Mouse (Mus musculus) adrenal gland, adult (tissue): Measurements from ENCODE around the gene Chka.
A peak's percentile ranks its signal among the peaks of the same experiment; 100 is the strongest.

Source experiments
- DNase-seq, 2 experiments: peaks; one replicate each; pipeline ENCODE4 v3.0.0; 2022 to 2023; ENCODE audit warnings: low spot score in 1 of 2; ENCODE audit not compliant: inconsistent age in 2 of 2

The Chka gene

DNA sequence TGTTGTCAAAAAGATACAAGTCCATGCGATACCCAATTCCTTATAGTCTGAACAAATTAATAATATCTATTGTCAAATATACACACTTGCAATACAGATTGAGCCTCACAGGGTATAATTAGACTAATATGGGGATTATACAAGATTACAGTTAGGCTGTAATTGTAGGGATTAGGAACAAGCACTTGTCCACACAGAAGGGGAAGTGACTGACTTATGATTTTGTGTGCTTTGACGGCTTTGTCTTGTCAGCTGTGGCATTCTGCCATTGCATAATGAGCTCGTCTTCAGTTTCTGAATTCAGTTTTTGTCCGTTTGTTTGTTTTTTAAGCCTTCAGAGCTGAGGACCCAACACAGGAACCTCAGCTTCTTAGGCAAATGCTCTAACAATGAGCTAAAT is 30.6 kb downstream of the Chka start:
- DNase-seq, result no peak

DNA sequence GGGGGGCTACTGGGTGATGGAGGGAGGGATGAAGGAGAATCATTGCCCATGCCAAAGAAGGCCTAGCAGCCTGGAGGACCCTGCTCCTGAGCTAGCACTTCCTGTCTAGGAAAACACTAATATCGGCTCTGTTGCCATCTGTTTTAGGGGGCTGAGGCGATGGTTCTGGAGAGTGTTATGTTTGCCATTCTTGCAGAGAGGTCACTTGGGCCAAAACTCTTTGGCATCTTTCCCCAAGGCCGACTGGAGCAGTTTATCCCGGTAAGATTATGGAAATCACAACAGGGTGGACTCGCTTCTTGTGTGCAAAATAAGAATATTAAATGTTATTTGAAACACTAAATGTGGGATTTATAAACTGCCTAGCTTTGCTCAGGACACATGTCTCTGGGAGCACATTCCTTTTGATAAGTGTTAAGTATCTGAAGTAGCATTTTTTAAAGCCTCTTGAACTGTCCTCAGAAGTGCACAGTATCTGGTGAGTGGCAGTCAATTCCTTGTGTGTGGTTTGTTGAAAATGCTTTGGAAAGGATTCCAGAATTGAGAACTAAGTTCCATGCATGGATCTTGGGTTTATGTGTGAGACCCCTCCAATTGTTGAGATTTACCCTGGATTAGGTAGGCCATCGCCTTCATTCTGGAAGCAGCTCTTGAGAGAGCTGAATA is 32.9 kb downstream of the Chka start:
- DNase-seq, result peak; percentile 35 to 77

DNA sequence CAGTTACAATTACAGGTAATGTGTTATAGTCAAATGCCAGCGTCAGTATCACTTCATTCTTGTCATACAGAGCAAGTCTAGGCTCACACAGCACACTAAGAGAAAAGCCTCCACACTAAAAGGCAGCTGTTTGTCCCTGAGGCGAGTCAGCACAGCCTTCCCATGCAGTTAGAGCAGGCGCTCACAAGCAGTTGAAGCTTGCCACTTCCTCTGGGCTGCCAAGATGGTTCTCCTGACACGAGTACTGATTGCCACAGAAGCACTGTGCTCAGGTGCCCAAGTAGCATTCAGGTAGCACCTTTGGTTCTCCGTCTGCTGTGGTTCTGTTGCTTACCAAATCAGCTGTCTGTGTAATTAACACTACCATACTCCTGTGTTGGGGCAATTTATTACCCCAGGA is 37.5 kb downstream of the Chka start:
- DNase-seq, result no peak

DNA sequence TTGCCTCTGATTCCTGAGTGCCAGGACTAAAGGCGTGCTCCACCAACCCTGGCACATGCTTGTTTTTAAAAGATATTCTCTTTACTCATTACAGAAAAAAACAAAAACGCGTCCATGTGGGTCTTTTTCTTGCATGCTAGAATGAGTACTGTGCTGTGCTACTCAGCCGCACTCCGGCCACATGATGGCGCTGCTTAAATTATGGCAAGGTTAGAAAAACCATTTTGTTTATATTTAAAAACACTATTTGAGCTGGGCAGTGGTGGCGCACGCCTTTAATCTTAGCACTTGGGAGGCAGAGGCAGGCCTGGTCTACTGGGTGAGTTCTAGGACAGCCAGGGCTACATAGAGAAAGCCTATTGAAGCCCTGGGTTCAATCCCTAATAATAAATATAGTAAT is 38.6 kb downstream of the Chka start:
- DNase-seq, result no peak

DNA sequence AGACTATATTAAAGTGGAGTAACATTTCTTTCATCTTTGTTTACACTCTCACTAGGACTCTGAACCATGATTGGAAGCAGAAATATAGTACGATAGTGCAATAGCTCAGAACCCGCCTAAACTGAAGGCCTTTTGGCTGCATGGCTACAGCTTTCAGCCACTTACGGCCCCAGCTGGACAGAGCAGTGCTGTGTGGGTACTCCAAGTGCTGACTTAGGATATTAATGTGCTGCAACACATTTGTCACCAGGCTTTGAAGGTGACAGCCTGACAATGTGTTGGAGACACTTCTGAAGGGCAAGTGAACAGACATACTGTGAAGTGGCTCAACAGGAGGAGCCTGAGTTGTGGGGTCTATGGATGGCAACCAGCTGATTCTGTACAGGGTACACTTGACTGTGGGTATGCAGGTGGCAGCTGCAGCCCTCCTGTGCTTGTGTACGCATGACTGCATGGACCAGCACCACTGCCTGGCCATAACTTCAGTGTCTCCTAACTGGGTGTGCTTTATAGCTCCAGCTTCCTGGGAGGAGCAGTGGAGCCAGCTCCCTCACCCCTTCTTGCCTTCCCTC is 42.1 kb downstream of the Chka start:
- no peak for DNase-seq

DNA sequence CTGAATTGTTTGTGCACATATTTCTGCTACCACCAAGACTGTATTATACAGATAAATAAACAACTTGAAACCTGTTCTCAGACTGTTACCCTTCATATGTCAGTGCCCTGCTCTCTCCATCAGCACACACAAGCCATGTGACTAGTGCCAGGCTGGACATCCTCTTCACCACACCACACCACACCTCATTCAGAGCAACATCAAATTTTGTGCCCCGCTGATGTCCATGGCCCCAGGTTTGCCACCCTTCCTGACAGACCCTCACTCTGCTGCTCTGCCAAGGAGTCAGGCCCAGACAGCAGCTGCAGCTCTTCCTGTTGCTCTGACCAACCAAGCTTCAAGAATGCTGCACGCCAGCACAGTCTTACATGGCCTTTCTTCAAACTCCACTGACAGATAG is 42.7 kb downstream of the Chka start:
- no peak for DNase-seq

DNA sequence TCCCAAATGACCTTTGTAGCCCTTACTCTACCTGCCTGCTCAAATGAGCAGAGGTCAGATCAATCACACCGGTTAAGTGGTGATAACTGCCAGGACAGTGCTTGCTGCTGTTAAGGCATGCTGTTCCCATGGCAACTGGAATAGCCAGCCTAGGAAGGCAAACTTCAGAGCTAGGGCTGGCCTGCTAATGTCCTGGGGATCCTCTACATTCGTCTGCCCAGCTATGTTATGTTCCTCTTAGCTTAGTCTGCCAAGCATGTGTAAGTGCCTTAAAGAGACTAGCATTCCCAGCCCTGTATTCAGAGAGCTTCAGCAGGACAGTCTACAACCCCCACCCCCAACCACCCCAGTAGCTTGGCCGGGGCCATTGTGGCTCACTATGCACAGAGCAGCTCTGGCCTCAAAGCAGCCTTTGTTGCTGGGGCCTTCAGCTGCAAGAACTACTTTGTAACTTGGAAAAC is 43.6 kb downstream of the Chka start:
- no peak for DNase-seq

DNA sequence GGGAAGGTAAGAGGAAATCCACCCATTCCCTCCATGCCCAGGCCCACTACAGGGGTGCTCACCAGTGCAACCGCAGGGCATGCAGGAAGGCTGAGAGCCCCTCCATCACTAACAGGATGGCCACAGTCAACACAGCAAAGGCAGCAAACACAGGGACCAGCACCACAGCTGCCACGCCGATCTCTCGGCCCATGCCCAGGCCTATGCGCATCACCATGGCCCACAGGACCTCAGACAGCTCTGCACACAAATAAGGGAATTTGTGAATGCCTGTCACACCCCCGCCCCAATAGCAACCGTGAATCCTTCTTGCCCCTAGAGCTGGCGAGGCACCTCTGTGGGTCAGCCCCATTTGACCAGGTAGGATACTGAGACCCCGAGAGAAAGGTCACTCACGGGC is 44.6 kb downstream of the Chka start:
- no peak for DNase-seq

DNA sequence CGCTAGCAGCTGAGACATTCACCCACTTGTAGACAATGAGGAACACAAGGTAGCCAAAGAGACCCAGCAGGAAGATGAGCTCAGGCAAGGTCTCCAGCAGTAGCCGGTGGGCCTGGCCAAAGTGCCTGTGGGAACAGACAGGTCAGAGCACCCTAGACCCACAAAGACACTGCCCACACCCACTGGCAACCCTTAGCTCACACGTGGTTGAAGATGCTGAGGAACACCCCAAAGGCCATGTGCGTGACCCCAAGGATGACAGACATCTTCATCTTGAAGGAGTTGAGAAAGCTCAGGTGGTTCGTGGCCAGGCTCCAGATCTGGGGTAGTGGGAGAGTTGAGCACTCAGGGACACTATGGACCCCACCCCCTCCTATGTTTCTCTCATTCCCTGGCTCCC is 46.0 kb downstream of the Chka start:
- DNase-seq, result no peak

DNA sequence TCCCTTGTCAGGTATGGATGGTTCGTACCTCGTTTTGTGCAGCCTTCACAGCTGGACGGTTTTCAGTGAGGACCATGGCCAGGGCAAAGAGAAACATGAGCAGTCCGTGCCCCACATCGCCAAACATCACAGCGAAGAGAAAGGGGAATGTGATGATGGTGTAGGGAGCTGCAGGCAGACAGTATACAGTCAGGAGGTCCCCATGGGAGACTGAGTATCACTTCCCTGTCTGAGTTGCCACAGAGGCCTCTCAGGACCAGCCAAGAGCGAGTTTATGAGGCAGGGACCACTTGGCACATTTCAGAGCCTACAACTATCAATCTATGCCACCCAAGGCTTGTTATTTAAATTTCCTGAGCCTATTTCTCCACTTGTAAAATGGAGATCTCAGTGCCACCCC is 47.4 kb downstream of the Chka start:
- no peak for DNase-seq

DNA sequence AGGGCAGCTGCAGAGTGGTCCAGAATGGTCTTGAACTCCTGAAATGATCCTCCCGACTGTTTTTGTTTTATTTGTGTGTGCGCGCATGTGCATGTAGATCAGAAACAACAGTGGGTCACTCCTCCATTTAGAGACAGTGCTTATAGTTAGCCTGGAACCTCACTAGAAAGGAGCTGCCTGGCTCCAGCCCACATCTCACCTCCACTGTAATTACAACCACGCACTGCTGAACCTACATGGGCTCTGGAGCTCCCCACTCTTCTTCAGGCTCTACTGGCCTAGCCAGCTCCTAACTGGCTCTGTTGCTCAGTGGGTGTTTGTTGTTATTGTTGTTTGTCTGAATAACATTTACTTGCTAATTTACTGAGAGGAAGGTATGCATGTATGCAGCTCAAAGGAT is 48.0 kb downstream of the Chka start:
- no peak for DNase-seq

DNA sequence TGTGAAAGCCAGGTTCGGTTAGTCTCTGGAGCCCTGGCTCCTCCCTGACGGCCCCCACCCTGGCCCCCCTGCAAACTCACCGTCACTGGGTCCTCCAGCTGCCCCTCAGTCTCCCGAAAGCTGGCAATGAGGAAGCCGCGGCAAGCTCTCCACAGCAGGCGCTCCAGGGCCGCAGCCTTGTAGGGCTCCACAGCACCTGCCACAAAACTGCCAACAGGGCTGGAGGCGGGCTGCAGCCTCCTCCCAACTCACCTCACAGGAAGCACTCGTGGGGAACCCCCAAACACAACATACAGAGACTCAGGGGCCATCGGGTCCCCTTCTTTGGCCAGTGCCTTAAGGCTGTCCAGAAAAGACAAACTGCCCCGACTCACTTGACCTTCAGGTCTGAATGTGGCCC is 51.4 kb downstream of the Chka start:
- no peak for DNase-seq

DNA sequence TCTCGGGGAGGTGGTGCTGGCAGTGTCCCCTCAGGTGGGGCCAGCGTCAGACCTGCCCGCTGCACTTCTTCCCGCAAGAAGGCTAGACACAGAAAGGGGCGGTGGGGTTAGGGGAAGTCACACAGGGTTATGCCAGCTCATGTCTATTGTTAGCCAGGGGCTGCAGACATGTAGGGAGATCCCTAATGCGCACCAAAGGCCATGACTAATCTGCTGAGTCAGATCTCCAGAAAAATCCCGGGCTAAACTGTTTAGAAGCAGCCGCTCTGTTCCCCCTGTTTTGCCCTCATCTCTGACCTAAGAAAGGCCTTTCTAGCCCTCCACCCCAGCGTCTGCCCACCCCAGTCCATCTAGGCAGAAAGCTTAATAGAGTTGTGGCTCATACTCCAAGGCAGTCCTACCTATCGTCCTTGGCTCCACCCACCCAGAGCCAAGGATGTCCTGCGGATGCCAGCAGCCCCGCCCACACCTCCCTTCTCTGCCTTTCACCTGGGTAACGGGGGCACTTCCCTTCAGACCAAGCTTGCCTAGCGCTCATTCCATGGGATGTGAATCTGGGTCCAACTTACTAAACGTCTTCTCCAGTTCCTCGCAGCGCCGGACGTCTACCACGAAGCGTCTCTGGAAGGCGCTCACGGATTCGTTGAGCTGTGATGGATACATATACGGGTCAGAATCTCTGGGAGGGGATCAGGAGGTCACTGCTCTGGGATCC is 52.2 kb downstream of the Chka start:
- DNase-seq, result peak in 1 of 2 experiments; percentile 56

DNA sequence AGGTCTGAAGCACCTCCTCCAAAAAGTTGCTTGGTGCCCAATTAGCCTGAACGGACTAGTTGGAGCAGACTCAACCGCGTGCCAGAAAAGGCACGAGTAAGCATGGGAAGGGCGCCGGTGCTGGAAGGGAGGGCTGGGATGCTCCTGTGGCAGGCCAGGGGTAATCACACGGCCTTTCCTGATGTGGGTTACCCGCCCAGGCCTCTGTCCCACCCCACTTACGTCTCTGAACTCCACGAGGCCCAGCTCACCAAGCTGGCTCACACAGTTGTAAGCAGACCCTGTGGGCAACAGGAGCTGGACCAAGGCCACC is 52.7 kb downstream of the Chka start:
- no peak for DNase-seq

DNA sequence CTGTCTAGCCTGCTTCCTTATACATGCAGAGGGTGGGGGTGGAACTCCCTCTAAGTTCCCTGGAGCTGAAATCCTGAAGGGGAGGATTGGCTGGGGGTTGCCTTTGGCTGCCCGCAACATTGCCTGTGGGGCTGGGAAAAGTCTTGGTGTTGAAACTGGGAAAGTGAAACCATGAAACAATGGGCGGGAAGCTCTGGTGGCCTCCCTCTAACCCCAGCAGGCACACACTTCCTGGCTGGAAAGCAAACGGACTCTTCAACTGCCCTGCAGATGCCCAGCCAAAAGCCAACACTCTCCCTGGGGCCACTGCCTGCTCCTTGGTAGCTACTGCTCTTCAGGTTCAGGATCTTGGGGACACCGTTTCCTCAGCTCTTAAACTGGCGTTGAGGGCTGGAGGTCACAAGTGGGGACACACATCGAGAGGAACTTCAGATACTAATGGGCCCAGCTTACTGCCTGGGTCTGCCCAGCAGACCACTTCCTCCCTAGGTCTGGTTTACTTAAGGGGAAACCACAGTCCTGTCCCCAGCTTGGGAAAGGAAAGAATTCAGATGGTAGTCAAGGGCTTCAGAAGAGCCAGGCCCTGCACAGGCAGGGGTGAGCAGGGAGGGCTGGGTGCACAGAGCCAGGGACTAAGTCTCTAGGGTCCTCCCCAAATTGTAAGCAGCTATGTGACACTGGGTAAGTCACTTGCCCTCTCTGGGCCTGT is 53.8 kb downstream of the Chka start:
- DNase-seq, result peak in 1 of 2 experiments; percentile 85

DNA sequence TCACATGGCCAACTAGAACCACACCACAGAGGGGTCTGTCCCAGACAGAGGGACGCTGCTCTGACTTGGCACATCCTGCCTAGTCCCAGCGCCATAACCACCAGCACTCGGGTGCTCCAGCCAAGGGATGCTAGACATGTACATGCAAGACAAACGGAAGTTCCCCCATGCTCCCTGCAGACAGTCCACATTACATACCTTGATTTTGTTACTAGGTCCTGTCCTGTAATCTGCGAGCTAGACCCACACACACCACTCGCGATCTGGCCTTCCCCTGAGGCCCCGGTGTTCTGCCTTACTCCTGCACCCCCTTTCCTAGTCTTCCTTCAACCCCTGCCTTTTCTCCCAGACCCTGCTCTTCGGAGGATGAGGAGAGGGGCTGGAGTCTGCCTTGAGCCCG is 54.8 kb downstream of the Chka start:
- no peak for DNase-seq

DNA sequence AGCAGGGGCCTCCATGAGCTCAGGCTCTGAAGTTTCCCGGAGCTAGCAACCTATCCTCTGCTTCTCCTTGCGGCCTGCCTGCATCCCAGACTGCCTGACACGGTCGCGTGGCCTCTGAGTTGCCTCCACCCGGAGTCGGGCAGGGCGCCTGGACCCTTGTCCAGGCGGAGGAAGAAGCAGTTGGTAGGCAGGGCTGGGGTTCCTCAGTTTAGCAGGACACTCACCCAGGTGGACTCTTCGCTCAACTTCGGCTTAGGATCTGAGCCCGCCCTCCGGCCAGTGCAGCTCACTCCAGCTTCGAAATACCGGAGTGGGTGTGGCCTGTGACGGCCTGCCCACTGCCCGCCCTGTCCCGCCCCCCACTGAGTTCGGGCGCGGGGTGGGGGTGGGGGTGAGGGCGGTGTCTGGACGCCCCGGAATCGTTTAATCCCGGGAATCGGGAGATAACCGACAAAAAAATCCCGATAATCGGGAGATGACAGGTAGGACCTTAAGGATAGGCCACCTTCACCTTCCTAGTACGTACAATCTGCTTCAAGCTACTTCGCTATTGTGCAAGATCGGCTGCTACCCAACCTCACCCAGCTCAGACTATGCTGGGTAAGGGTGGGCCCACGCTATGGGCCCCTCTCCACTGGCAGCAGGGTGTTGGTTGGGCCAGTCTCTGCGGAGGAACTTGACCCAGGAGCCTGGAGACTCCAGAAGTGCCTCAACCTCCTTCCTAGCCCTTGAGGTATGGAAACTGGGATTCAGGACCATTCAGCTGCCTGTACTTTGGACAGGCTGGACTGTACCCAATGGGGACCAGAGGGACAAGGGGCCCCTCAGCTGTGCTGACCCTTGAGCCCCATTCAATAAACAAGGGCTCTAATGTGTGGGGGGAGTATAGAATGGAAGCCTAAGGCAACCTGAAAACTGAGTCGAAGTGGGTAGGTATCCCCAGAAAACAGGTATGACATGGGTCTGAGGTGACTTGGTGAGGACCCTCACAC is 55.5 kb downstream of the Chka start, which contains the start of gene Tcirg1:
Gene Tcirg1, minus strand, starts transcription at position 339 of the 992 bp plus-strand sequence.
- peak; percentile 92 to 97 for DNase-seq

DNA sequence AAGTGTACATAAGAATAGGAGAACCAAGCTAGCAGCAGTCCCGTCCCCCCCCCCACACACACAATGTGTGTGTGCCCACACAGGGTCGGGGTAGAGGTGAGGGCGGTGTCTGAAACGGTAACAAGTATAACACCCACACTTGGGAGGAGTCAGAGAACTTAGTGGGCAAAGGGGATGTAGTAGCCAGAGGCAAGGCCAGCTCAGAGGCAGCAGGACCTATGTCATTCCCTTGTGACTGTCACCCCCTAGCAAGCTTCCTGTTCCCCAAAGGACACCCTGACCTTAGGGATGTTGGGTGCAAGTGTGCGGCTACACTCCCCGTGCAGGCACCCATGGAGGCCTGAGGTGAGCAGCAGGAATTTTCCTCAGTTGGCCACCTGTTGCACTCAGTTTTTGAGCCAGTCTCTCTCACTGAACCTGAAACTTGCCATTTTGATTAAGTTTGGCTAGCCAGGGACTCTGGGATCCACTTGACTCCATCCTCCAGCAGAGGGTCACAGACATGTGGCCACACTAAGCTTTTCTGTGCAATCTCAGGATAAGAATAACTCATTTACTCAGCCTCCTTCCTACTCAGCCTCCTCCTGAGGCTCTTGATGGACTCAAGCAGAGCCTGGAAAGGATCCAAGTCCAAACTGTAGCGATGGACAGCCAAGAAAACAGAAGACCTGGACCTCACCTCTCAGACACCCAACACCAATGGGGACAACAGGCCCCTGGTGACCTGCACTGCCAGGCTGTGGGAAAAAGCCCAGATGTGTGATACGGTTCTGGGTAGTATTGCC is 56.5 kb downstream of the Chka start:
- peak in 1 of 2 experiments; percentile 64 for DNase-seq

DNA sequence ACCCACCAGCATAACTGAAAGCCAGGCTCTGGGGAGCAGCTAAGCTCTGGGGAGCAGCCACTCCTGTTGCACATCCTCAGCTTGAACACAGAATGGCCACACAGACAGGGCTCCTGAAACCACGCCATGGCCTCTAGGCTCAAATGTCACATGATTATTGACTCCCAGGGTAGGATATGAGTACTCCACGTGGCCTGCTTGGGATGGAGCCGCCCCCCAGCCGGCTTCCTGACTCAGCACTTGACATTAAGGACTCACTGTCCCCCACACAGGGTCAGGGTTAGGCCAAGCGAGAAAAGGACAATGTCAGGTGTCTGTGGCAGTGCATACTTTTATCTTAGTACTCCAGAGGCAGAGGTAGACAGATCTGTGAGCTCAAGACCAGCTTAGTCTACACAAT is 58.6 kb downstream of the Chka start:
- peak; percentile 79 to 81 for DNase-seq
